Mouse (Mus musculus): ENCODE measurements at regions not wholly inside any gene's neighbourhood (a gene's known extent, or its start where the extent isn't known, plus 50 kb on each side); places are given as distances from the start of the nearest gene placed in this dataset.

- Histone ChIP-seq H3K36me3 (no peaks in the 10 kb centered on the region), H3K4me3 (replicated peaks) (no peak overlapping the region), H3K9me3 (replicated peaks) (no peaks in the 10 kb centered on the region), H3K27ac (peak overlapping the region; percentile 83), H3K27me3 (peaks cover 16% of the 10 kb centered on the region), H3K9ac (peak overlapping the region; percentile 34), H3K4me1 (replicated peaks) (peaks cover 32% of the 10 kb centered on the region), H3K4me2 (peak overlapping the region; percentile 32)
- 66% methylated on average over 15 of the region's 15 CpGs for WGBS (ENCODE audit: insufficient replicate concordance)
- ATAC-seq (ENCODE audit: low read depth) (peak; percentile 96), DNase-seq (peak; percentile 66)
Observed at GRCm38 (mm10) chr13:112024667-112025585, 216.1 kb upstream of the Map3k1 start.

GRCm38 (mm10) chr13:112025586-112025950 lies 216.8 kb upstream of the Map3k1 start:
- ATAC-seq (ENCODE audit: low read depth) (no peak), DNase-seq (no peak)
- Histone ChIP-seq H3K27me3 (peaks cover 19% of the 10 kb centered on the region), H3K9ac (no peak overlapping the region), H3K4me3 (replicated peaks) (no peak overlapping the region), H3K27ac (peak overlapping the region; percentile 83), H3K4me2 (no peak overlapping the region), H3K4me1 (replicated peaks) (peaks cover 32% of the 10 kb centered on the region), H3K9me3 (replicated peaks) (no peaks in the 10 kb centered on the region), H3K36me3 (no peaks in the 10 kb centered on the region)
- 86% methylated on average over 5 of the region's 5 CpGs for WGBS (ENCODE audit: insufficient replicate concordance)

DNA sequence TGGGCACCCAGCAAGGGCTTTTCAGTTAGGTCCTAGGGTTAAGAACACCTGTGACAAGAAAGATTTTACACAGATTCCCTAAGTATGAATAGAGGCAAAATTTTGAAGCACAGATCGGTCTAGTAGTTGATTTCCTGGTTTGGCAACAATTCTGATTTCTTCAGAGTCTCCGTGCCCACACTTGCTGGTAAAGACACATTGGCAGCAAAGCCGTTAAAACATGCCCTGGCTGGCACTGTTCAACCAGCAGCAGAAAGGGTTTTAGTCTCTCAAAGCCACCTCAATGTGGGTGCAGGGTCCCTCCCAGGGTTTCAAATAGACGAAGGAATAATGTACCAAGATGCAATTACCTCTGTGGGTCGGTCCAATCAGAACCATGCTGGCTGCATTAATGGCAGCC lies 218.9 kb upstream of the Map3k1 start:
- Histone ChIP-seq H3K36me3 (no peaks in the 10 kb centered on the region), H3K9ac (no peak overlapping the region), H3K4me2 (no peak overlapping the region), H3K4me3 (replicated peaks) (no peak overlapping the region), H3K27ac (no peak overlapping the region), H3K27me3 (peaks cover 32% of the 10 kb centered on the region), H3K4me1 (replicated peaks) (peaks cover 36% of the 10 kb centered on the region), H3K9me3 (replicated peaks) (no peaks in the 10 kb centered on the region)
- 73% methylated on average over 5 of the region's 5 CpGs for WGBS (ENCODE audit: insufficient replicate concordance)
- ATAC-seq (ENCODE audit: low read depth) (no peak), DNase-seq (no peak)

GRCm38 (mm10) chr13:112031061-112031460 lies 222.3 kb upstream of the Map3k1 start:
- no peak overlapping the region for H3K4me3 ChIP-seq (replicated peaks)
- ATAC-seq (ENCODE audit: low read depth) (peak; percentile 54), DNase-seq (no peak)
- peaks cover 35% of the 10 kb centered on the region for H3K27me3 ChIP-seq
- no peaks in the 10 kb centered on the region for H3K9me3 ChIP-seq (replicated peaks)
- H3K36me3 ChIP-seq, result no peaks in the 10 kb centered on the region
- H3K27ac ChIP-seq, result no peak overlapping the region
- 80% methylated on average over 11 of the region's 11 CpGs for WGBS (ENCODE audit: insufficient replicate concordance)
- H3K4me2 ChIP-seq, result no peak overlapping the region
- H3K9ac ChIP-seq, result no peak overlapping the region
- peaks cover 8% of the 10 kb centered on the region; the same call in 1 of the 2 replicates for H3K4me1 ChIP-seq (replicated peaks)

GRCm38 (mm10) chr13:112031631-112032320 lies 223.0 kb upstream of the Map3k1 start:
- no peak overlapping the region for H3K27ac ChIP-seq
- no peak overlapping the region for H3K4me2 ChIP-seq
- ATAC-seq (ENCODE audit: low read depth), result no peak

DNA sequence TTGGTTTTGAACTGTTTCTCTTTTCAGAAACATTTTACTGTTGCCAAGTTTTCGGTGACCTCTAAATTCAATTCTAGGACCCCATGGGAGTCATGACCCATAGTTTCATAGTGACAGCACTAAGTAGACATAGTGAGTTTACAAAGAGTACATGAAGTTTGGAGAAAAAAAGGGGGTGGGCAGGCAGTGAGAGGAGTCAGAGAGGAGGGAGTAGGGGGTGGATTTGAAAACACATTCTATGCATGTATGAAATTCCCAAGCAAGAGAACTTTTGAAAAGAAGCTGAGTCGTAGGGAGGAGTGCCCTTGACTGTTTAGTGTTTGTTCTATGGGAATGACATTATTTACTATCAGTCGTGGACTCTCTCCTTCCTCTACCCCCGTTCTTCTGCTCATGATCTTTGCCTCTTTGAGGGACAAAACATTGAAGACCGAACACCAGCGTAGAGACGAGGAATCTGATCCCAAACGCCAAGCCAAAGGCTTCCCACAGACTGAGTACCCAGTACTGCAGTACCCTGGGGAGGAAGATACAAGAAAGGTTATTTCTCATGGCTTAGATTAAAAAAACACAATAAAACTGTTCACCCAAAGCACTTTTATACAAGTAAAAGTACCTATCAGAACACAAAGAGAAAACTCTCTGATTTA lies 229.1 kb upstream of the Map3k1 start:
- Histone ChIP-seq H3K36me3 (no peaks in the 10 kb centered on the region), H3K4me1 (replicated peaks) (peaks cover 16% of the 10 kb centered on the region), H3K9ac (no peak overlapping the region), H3K27ac (no peak overlapping the region), H3K9me3 (replicated peaks) (no peaks in the 10 kb centered on the region), H3K4me3 (replicated peaks) (no peak overlapping the region), H3K4me2 (no peak overlapping the region), H3K27me3 (peaks cover 8% of the 10 kb centered on the region; the same call in 1 of the 2 replicates)
- ATAC-seq (ENCODE audit: low read depth) (no peak), DNase-seq (no peak)
- WGBS (ENCODE audit: insufficient replicate concordance), result 68% methylated on average over 8 of the region's 8 CpGs

More at GRCm38 (mm10) chr13:112031631-112032320, 223.0 kb upstream of the Map3k1 start:
- Histone ChIP-seq H3K4me1 (replicated peaks) (peaks cover 8% of the 10 kb centered on the region; the same call in 1 of the 2 replicates), H3K36me3 (no peaks in the 10 kb centered on the region), H3K27me3 (peaks cover 39% of the 10 kb centered on the region), H3K4me3 (replicated peaks) (no peak overlapping the region), H3K9ac (no peak overlapping the region), H3K9me3 (replicated peaks) (no peaks in the 10 kb centered on the region)
- WGBS (ENCODE audit: insufficient replicate concordance), result 82% methylated on average over 24 of the region's 24 CpGs
- no peak for DNase-seq

- H3K9ac ChIP-seq, result no peak overlapping the region
- peaks cover 25% of the 10 kb centered on the region for H3K4me1 ChIP-seq (replicated peaks)
- no peaks in the 10 kb centered on the region for H3K36me3 ChIP-seq
- peaks cover 8% of the 10 kb centered on the region; the same call in 1 of the 2 replicates for H3K27me3 ChIP-seq
- no peak overlapping the region for H3K4me2 ChIP-seq
- H3K27ac ChIP-seq, result no peak overlapping the region
- no peaks in the 10 kb centered on the region for H3K9me3 ChIP-seq (replicated peaks)
- no peak overlapping the region for H3K4me3 ChIP-seq (replicated peaks)
- WGBS (ENCODE audit: insufficient replicate concordance), result 77% methylated on average over 9 of the region's 9 CpGs
- DNase-seq (no peak), ATAC-seq (ENCODE audit: low read depth) (no peak)
Observed at GRCm38 (mm10) chr13:112038556-112039304, 229.9 kb upstream of the Map3k1 start.

GRCm38 (mm10) chr13:112039422-112040145 lies 230.8 kb upstream of the Map3k1 start:
- H3K4me2 ChIP-seq, result no peak overlapping the region
- WGBS (ENCODE audit: insufficient replicate concordance), result 67% methylated on average over 7 of the region's 7 CpGs
- ATAC-seq (ENCODE audit: low read depth), result no peak
- peaks cover 8% of the 10 kb centered on the region; the same call in 1 of the 2 replicates for H3K27me3 ChIP-seq
- peaks cover 33% of the 10 kb centered on the region for H3K4me1 ChIP-seq (replicated peaks)
- no peaks in the 10 kb centered on the region for H3K9me3 ChIP-seq (replicated peaks)
- H3K27ac ChIP-seq, result no peak overlapping the region
- no peak overlapping the region for H3K9ac ChIP-seq
- H3K36me3 ChIP-seq, result no peaks in the 10 kb centered on the region
- no peak for DNase-seq
- H3K4me3 ChIP-seq (replicated peaks), result no peak overlapping the region

- WGBS (ENCODE audit: insufficient replicate concordance), result 86% methylated on average over 13 of the region's 13 CpGs
Observed at GRCm38 (mm10) chr13:112043524-112044246, 234.9 kb upstream of the Map3k1 start.

DNA sequence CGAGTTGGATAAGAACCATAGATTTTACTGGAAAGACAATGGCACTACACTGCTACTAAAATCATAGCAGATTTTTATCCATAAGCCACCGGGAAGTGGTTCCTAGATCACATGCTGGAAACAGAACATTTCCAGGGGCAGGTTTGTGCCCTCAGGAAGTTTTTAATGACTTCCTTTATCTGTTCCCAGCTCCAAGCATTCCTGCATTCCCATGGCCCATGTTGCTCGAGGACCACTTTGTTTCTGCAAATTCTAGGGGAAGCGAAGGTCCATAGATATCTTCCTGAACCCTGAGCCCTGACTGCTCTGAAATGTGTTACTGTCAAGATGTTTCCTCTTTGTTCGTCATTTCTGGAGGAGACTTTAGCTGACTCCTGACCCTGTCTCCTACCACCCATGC lies 235.6 kb upstream of the Map3k1 start:
- ATAC-seq (ENCODE audit: low read depth) (no peak), DNase-seq (no peak)
- peak overlapping the region; percentile 64; the same call in 1 of the 2 replicates for H3K9ac ChIP-seq
- H3K27ac ChIP-seq, result peak overlapping the region; percentile 94
- WGBS (ENCODE audit: insufficient replicate concordance), result 56% methylated on average over 5 of the region's 5 CpGs
- H3K4me3 ChIP-seq (replicated peaks), result no peak overlapping the region
- H3K27me3 ChIP-seq, result no peaks in the 10 kb centered on the region
- H3K4me1 ChIP-seq (replicated peaks), result peaks cover 64% of the 10 kb centered on the region
- H3K9me3 ChIP-seq (replicated peaks), result no peaks in the 10 kb centered on the region
- H3K36me3 ChIP-seq, result no peaks in the 10 kb centered on the region
- peak overlapping the region; percentile 55 for H3K4me2 ChIP-seq

More at GRCm38 (mm10) chr13:112043524-112044246, 234.9 kb upstream of the Map3k1 start:
- peak overlapping the region; percentile 55 for H3K4me2 ChIP-seq
- no peaks in the 10 kb centered on the region for H3K36me3 ChIP-seq
- H3K4me1 ChIP-seq (replicated peaks), result peaks cover 60% of the 10 kb centered on the region
- H3K9ac ChIP-seq, result peak overlapping the region; percentile 64
- ATAC-seq (ENCODE audit: low read depth) (peak; percentile 89), DNase-seq (peak; percentile 77)
- peak overlapping the region; percentile 5; the same call in 1 of the 2 replicates for H3K4me3 ChIP-seq (replicated peaks)
- peak overlapping the region; percentile 94 for H3K27ac ChIP-seq
- no peaks in the 10 kb centered on the region for H3K9me3 ChIP-seq (replicated peaks)
- no peaks in the 10 kb centered on the region for H3K27me3 ChIP-seq

Data from liver, embryonic 13.5 days (tissue).